ENCODE assay signal across 13 mouse cellular contexts in genomic region chr1:186925411-186925810, GRCm38 (mm10). TPM values are rescaled to one million over a fixed set of nuclear protein-coding genes. Genes with fewer than 3 reads are reported as not detected.
DNase-seq lines count a peak whose midpoint lies in the region; ATAC-seq lines count a peak whose summit lies in the region.
"Had no signal": no experiment of that assay in that cellular context is flagged by ENCODE, and none has a peak within 500 bp of the region (broad histone marks: within the 10 kb centered on the region; RNA-seq: fewer than 3 reads in every experiment).

No protein-coding gene starts in this region.

- no peaks in the 10 kb centered on the region for H3K36me3 ChIP-seq in heart, embryonic 14.5 days (ENCODE audit: control insufficient read depth, insufficient read depth, low read length)
- H3K36me3 ChIP-seq in midbrain, embryonic 11.5 days (ENCODE audit: control insufficient read depth, insufficient read depth, low read length) = no peaks in the 10 kb centered on the region
- H3K36me3 ChIP-seq in midbrain, embryonic 14.5 days (ENCODE audit: control insufficient read depth, insufficient read depth, low read length) = no peaks in the 10 kb centered on the region
- no peaks in the 10 kb centered on the region for H3K36me3 ChIP-seq in forebrain, embryonic 16.5 days (ENCODE audit: control insufficient read depth, insufficient read depth)
- H3K36me3 ChIP-seq: limb, embryonic 13.5 days had no signal

- peak overlapping the region; percentile 47 for H3K4me2 ChIP-seq in heart, embryonic 14.5 days (ENCODE audit: low read length)
- no peak overlapping the region for H3K4me2 ChIP-seq in midbrain, embryonic 11.5 days
- no peak overlapping the region for H3K4me2 ChIP-seq in midbrain, embryonic 14.5 days (ENCODE audit: low read length)
- no peak overlapping the region; the same call in 1 of the 2 replicates for H3K4me2 ChIP-seq in forebrain, embryonic 16.5 days (ENCODE audit: low read length)
- H3K4me2 ChIP-seq: limb, embryonic 13.5 days had no signal

- H3K4me1 ChIP-seq in heart, embryonic 14.5 days (ENCODE audit: control insufficient read depth in 2 of 2, insufficient read depth in 2 of 2, low read length in 2 of 2) = peaks cover 0 to 3% of the 10 kb centered on the region in 2 experiments; a peak in 3 of 4 replicates
- H3K4me1 ChIP-seq in midbrain, embryonic 11.5 days (ENCODE audit: control insufficient read depth, insufficient read depth, low read length) = peaks cover 13% of the 10 kb centered on the region; the same call in 1 of the 2 replicates
- peaks cover 8% of the 10 kb centered on the region for H3K4me1 ChIP-seq in midbrain, embryonic 14.5 days (ENCODE audit: control insufficient read depth, insufficient read depth, low read length)
- peaks cover 23% of the 10 kb centered on the region for H3K4me1 ChIP-seq in forebrain, embryonic 16.5 days (replicated peaks; ENCODE audit: control insufficient read depth, insufficient read depth, low read length)

- H3K27me3 ChIP-seq in heart, embryonic 14.5 days (ENCODE audit: control insufficient read depth, insufficient read depth, low read length) = no peaks in the 10 kb centered on the region
- H3K27me3 ChIP-seq in midbrain, embryonic 11.5 days (ENCODE audit: control insufficient read depth, insufficient read depth, low read length) = peaks cover 19% of the 10 kb centered on the region
- H3K27me3 ChIP-seq in midbrain, embryonic 14.5 days (ENCODE audit: control insufficient read depth, insufficient read depth, low read length) = peaks cover 26% of the 10 kb centered on the region
- H3K27me3 ChIP-seq in forebrain, embryonic 16.5 days (replicated peaks; ENCODE audit: control insufficient read depth, insufficient read depth, low read length) = no peaks in the 10 kb centered on the region
- H3K27me3 ChIP-seq: limb, embryonic 13.5 days had no signal

- H3K9me3 ChIP-seq in heart, embryonic 14.5 days (ENCODE audit: control insufficient read depth, low read length) = no peaks in the 10 kb centered on the region
- H3K9me3 ChIP-seq in midbrain, embryonic 11.5 days (ENCODE audit: control insufficient read depth, low read length) = no peaks in the 10 kb centered on the region
- H3K9me3 ChIP-seq in midbrain, embryonic 14.5 days (ENCODE audit: control insufficient read depth, low read length) = no peaks in the 10 kb centered on the region
- no peaks in the 10 kb centered on the region for H3K9me3 ChIP-seq in forebrain, embryonic 16.5 days (ENCODE audit: control insufficient read depth, low read length)
- H3K9me3 ChIP-seq: limb, embryonic 13.5 days had no signal

- 0 out of 4 replicates have a peak overlapping the region, but pooled peaks of 1 of the 2 experiments have one; percentile 4 for H3K4me3 ChIP-seq in heart, embryonic 14.5 days (ENCODE audit: control insufficient read depth in 1 of 2, insufficient read depth in 1 of 2, low read depth in 1 of 2, low read length in 2 of 2)
- no peak overlapping the region for H3K4me3 ChIP-seq in midbrain, embryonic 11.5 days (ENCODE audit: low read depth, low read length)
- no peak overlapping the region for H3K4me3 ChIP-seq in midbrain, embryonic 14.5 days (replicated peaks; ENCODE audit: low read depth, low read length)
- H3K4me3 ChIP-seq in forebrain, embryonic 16.5 days (replicated peaks; ENCODE audit: low read length) = no peak overlapping the region
- H3K4me3 ChIP-seq: limb, embryonic 13.5 days had no signal

- no peak overlapping the region for H3K27ac ChIP-seq in heart, embryonic 14.5 days (replicated peaks in 1 of 2; ENCODE audit: control insufficient read depth in 1 of 2, insufficient read depth in 1 of 2, low read depth in 2 of 2, low read length in 2 of 2)
- H3K27ac ChIP-seq in midbrain, embryonic 11.5 days (ENCODE audit: low read depth, low read length) = no peak overlapping the region
- H3K27ac ChIP-seq in midbrain, embryonic 14.5 days (replicated peaks; ENCODE audit: low read depth, low read length) = no peak overlapping the region
- no peak overlapping the region for H3K27ac ChIP-seq in forebrain, embryonic 16.5 days (ENCODE audit: low read length)
- H3K27ac ChIP-seq: limb, embryonic 13.5 days had no signal

- no peak for ATAC-seq in heart, embryonic 14.5 days (ENCODE audit: insufficient number of reproducible peaks, insufficient read depth, low FRiP score, low read depth)
- ATAC-seq in midbrain, embryonic 11.5 days (ENCODE audit: low FRiP score) = no peak
- ATAC-seq in midbrain, embryonic 14.5 days (ENCODE audit: low FRiP score, low TSS enrichment) = no peak
- peak; percentile 54 for ATAC-seq in forebrain, embryonic 16.5 days

- H3K9ac ChIP-seq in heart, embryonic 14.5 days (ENCODE audit: low read length) = no peak overlapping the region
- no peak overlapping the region for H3K9ac ChIP-seq in midbrain, embryonic 11.5 days (ENCODE audit: low read length)
- no peak overlapping the region for H3K9ac ChIP-seq in midbrain, embryonic 14.5 days (replicated peaks; ENCODE audit: low read length)
- no peak overlapping the region for H3K9ac ChIP-seq in forebrain, embryonic 16.5 days (replicated peaks; ENCODE audit: low read depth, low read length)
- H3K9ac ChIP-seq: limb, embryonic 13.5 days had no signal

- no peak for DNase-seq in heart, adult 8-10 months (ENCODE audit: low spot score)
- DNase-seq in midbrain, embryonic 11.5 days (ENCODE audit: low spot score, missing footprints) = peak; percentile 88
- no peak for DNase-seq in midbrain, embryonic 14.5 days
- peak; percentile 18 for DNase-seq in embryo, embryonic 9.5 days (ENCODE audit: extremely low spot score)
- no peak for DNase-seq in thymus, adult 18-20 months
- no peak for DNase-seq in cerebellum, adult 9-10 months
- DNase-seq: cerebellum, adult 8-10 months; kidney, adult 2 months had no signal

- 21% methylated on average over 9 of the region's 9 CpGs for WGBS in heart, embryonic 14.5 days
- 49% methylated on average over 9 of the region's 9 CpGs for WGBS in midbrain, embryonic 11.5 days
- WGBS in midbrain, embryonic 14.5 days = 45% methylated on average over 9 of the region's 9 CpGs
- 12% methylated on average over 9 of the region's 9 CpGs for WGBS in forebrain, embryonic 16.5 days

RNA-seq across cellular contexts. Expression of gene D1Pas1, which starts 41.8 kb away (rescaled TPM):
- polyA plus RNA-seq in heart, embryonic 14.5 days (2014; fragmentation: Nextera tagmentation; extraction: Ambion mirVana) = 0.08 and 0.47 TPM in 2 replicates
- not detected for total RNA-seq in heart, adult 8-10 months (2022)
- polyA plus RNA-seq in midbrain, embryonic 11.5 days (2014; fragmentation: Nextera tagmentation; extraction: Ambion mirVana) = 0.10 and 0.15 TPM in 2 replicates
- polyA plus RNA-seq in midbrain, embryonic 14.5 days (2014; fragmentation: Nextera tagmentation; extraction: Ambion mirVana) = 0.12 TPM in 1 of 2 replicates, not detected in the other
- polyA plus RNA-seq in forebrain, embryonic 16.5 days (2015; fragmentation: Nextera tagmentation; extraction: Ambion mirVana) = not detected in 2 replicates
- total RNA-seq: adrenal gland, postnatal 36 days; layer of hippocampus, adult 8-10 months had no signal

Comparison
In these comparisons a context has a peak if more than half of its experiments do, and no peak if none do; other contexts are left out.
1. DNase-seq: peak in midbrain, embryonic 11.5 days (single experiment) and embryo, embryonic 9.5 days (single experiment); none in heart, adult 8-10 months (single experiment), midbrain, embryonic 14.5 days (single experiment), thymus, adult 18-20 months (0 of 2) and cerebellum, adult 9-10 months (single experiment).